Mouse (Mus musculus) hematopoietic multipotent progenitor cell, adult 10-12 weeks (in vitro differentiated cells): ENCODE measurements around the gene Cped1. TPM values are rescaled to one million over a fixed set of nuclear protein-coding genes. Genes with fewer than 3 reads are reported as not detected.

Experiments
- polyA plus RNA-seq: library from polyadenylated mRNA; stranded (reverse); fragments of >175 nt; gene quantifications from 2 replicates; pipeline ENCODE4 v1.2.3, GENCODE M21; 2012; ENCODE audit warnings: low replicate concordance

Gene Cped1
- polyA plus RNA-seq, result 0.03 TPM in 1 of 2 replicates, not detected in the other

DNA sequence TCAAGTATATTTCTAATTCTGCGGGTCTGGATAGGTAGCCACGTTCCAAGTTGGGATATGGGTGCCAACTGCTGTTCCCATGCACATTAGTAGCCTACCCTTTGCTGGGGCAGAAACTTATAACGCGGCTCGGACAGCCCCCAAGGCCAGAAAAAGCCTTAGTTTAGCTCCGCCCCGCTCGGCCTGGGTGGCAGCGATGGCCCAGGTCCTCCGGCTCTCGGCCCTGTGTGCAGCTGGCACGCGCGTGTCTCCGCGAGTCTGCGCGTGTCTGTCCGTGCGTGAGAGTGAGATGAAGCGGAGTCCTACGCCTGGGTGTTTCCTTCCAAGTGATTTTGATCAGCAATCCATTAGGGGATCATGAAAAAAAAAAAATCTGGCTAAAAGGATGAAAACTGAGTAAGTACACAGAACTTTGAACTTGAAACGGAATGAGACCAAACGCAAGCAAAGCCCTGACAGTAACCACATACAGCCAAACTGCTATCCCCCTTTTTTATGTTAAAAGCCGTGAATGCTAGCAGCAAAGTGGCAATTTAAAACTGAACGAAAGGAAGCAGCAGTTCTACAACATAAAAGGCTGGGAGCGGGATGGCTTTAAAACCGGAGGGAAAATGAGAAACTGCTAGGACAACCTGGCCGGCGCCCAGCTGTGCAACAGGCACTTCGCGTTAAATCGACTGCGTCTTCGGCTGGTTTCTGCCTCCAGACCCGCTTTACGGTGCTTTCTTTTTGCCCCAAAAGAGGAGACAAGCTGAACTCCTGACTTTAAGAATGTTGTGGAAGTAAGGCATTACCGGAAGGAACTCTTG, at the start of gene Cped1:
Gene Cped1 (plus strand): TSS at position 185 of the 809 bp plus-strand sequence.

GRCm38 (mm10) chr6:21949226-21949731, 36.4 kb upstream of the Cped1 start, which contains the start of gene Ing3:
Ing3 (plus strand) TSS chr6:21949571.

DNA sequence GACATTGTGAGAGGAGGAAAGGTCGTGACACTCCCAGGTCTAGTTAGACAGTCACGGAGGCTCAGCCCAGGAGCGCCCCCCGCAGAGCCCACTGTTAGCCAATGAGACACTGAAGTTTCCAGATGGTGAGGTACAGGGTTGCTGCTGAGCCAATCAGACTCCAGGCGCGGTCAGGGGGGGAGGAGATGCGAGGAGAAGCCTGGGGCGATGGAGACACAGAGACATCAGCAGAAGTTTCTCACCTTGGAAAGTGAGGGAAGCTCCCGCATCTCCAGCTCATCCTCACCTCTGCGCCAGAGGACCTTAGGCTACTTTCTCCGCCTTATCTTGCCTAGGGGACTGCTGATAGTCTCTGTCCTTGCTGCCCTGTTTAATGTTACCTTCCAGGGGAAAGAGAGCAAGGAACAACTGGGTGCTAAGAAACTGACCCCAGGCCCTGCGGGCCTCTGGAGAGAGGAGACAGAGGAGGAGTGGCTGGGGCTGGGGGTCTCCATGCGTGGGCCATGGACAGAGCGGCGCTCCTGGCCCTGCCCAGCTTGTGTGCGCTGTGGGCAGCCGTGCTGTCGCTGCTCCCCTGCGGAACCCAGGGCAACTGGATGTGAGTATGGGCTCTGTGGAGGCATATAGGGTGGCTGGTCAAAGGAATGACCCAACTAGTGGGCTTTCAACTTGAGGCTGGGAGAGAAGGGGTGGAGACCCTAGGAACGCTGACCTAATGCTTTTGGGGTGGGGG, 302.5 kb downstream of the Cped1 start, which contains the start of gene Wnt16:
Gene Wnt16 (plus strand): TSS at position 224 of the 733 bp plus-strand sequence.

Other genes with a start within 250 kb of the Cped1 start
- 0.37 TPM in 1 of 2 replicates, not detected in the other for gene Tspan12, start 133.4 kb upstream of the Cped1 start, polyA plus RNA-seq
- gene Ing3, start 36.3 kb upstream of the Cped1 start, polyA plus RNA-seq, result 1.1 and 18.8 TPM in 2 replicates